Mouse (Mus musculus): ENCODE results near the gene Gdpd1. TPM values are rescaled to one million over a fixed set of nuclear protein-coding genes. Genes with fewer than 3 reads are reported as not detected.

Gdpd1 gene
- polyA plus RNA-seq (2012; rRNA removed): 34.6 and 34.9 TPM in 2 replicates

GRCm38 (mm10) chr11:87073866-87074440, at the start of gene Gdpd1:
Gene Gdpd1, minus strand, starts transcription at chr11:87074062.
- Histone ChIP-seq H3K27ac (ENCODE audit: insufficient read depth, low read length) (peak within 1 kb of the TSS; percentile 69), H3K4me1 (ENCODE audit: control insufficient read depth, insufficient read depth, low read length) (peaks cover 2% of the 10 kb centered on the region), H3K4me3 (ENCODE audit: insufficient read depth, low read length) (peak within 1 kb of the TSS; percentile 85)
- TF ChIP-seq CTCF (IDR thresholded peaks at IDR 0.05; ENCODE audit: extremely low read depth, insufficient read depth, low read length) (no peak), POLR2A (IDR thresholded peaks at IDR 0.05; ENCODE audit: extremely low read depth, insufficient read depth, low read length) (peak; percentile 89)

DNA sequence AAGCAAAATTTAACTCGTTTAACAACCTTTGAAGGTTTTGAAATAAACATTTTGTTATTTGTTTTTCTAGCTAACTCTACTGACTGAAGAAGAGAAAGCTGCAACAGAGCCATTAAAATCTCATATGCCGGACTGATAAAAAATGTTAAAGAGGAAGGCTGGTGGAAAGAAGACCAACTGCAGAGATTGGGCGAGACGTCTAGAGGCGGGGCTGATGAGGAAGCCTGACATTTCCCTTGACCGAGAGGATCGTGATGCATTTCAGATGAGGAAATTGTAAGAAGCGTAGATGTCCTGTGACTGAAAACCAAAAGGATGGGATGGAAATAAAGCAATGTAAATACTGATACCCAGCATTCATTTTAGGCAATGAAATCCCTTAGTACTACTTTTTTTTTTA, 48.0 kb upstream of the Gdpd1 start:
- TF ChIP-seq POLR2A (IDR thresholded peaks at IDR 0.05; ENCODE audit: extremely low read depth, insufficient read depth, low read length) (no peak), CTCF (IDR thresholded peaks at IDR 0.05; ENCODE audit: extremely low read depth, insufficient read depth, low read length) (no peak)
- no peak overlapping the region for H3K27ac ChIP-seq (ENCODE audit: insufficient read depth, low read length)
- no peak overlapping the region for H3K4me3 ChIP-seq (ENCODE audit: insufficient read depth, low read length)
- no peaks in the 10 kb centered on the region for H3K4me1 ChIP-seq (ENCODE audit: control insufficient read depth, insufficient read depth, low read length)

GRCm38 (mm10) chr11:87110172-87110909, 36.5 kb upstream of the Gdpd1 start:
- Histone ChIP-seq H3K4me1 (ENCODE audit: control insufficient read depth, insufficient read depth, low read length) (no peaks in the 10 kb centered on the region; the same call in 1 of the 2 replicates), H3K4me3 (ENCODE audit: insufficient read depth, low read length) (peak overlapping the region; percentile 48), H3K27ac (ENCODE audit: insufficient read depth, low read length) (no peak overlapping the region)
- TF ChIP-seq CTCF (IDR thresholded peaks at IDR 0.05; ENCODE audit: extremely low read depth, insufficient read depth, low read length): no peak

DNA sequence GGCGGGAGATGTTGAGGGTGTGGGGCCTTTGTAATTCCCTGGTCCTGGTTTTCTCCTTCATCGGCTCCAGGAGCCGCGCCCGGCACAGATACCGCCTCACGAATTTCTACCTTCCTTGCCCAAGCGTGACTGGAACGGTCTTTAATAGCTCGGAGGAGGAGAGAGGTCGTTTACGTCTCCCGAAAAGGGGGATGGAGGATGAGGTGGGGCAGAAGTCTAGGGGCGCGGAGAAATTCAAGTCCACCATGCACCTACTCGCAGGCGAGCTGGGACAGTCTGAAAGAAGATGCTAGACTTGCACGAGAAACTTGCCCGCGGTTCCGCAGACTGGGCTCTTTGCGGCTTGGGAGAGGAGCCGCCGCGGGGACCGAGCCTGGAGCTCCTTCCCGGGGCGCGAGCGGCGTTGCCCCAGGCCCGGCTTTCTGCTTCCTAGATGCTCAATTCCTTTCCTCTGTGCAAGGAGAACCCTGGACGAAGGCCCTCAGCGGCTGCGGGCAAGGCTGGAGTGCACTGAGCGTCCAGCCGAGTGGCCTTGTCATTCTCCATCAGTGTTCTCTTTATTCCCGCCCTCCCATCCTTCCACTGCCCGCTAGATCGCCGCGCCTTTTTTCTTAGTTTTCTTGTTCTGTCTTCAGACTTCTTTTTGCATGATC, 35.8 kb upstream of the Gdpd1 start:
- Histone ChIP-seq H3K4me3 (ENCODE audit: insufficient read depth, low read length) (peak overlapping the region; percentile 48), H3K4me1 (ENCODE audit: control insufficient read depth, insufficient read depth, low read length) (no peaks in the 10 kb centered on the region; the same call in 1 of the 2 replicates), H3K27ac (ENCODE audit: insufficient read depth, low read length) (no peak overlapping the region)
- no peak for TF ChIP-seq POLR2A (IDR thresholded peaks at IDR 0.05; ENCODE audit: extremely low read depth, insufficient read depth, low read length)
- no peak for TF ChIP-seq CTCF (IDR thresholded peaks at IDR 0.05; ENCODE audit: extremely low read depth, insufficient read depth, low read length)

DNA sequence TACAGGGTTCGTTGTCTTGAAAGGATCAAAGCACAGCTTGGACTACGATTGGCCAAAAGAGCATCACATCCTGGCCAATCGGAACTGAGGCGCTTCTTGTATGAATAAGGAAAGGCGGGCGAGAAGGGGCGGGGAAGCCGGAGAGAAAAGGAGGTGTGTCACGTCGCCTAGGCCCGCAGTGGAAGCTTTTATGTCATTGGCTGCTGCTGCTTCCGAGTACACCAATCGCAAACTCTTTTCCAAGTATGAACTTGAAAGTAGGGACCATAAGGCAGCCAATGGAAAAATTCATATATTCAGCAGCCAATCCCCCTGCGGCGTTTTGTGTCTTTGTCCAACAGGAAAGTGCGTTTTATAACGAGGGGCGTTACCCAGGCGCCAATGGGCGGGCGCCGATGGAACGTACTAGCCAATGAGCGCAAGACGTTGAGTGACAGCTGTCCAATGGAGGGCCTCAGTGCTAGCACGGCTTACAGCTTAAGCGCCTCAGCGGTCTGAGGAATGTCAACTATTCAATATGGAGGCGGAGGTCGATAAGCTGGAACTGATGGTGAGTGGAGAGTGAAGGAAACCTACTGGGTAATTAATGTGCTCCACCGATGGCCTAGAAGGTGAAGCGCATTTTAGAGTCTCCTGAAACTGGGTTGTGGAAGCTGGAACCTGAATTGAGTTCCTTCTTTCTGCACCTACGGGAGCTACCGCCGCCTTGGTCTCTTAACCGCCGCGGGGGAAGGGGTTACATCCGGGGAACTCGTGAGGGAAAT, 35.1 kb upstream of the Gdpd1 start, which contains the start of gene Ska2:
TSS of gene Ska2 (plus strand) at position 480 of the 764 bp plus-strand sequence.
- peak; percentile 74; the same call in 1 of the 2 replicates for TF ChIP-seq POLR2A (IDR thresholded peaks at IDR 0.05; ENCODE audit: extremely low read depth, insufficient read depth, low read length)
- TF ChIP-seq CTCF (IDR thresholded peaks at IDR 0.05; ENCODE audit: extremely low read depth, insufficient read depth, low read length): no peak
- Histone ChIP-seq H3K4me3 (ENCODE audit: insufficient read depth, low read length) (peak within 1 kb of the TSS; percentile 48), H3K4me1 (ENCODE audit: control insufficient read depth, insufficient read depth, low read length) (no peaks in the 10 kb centered on the region; the same call in 1 of the 2 replicates), H3K27ac (ENCODE audit: insufficient read depth, low read length) (no peak within 1 kb of the TSS)

DNA sequence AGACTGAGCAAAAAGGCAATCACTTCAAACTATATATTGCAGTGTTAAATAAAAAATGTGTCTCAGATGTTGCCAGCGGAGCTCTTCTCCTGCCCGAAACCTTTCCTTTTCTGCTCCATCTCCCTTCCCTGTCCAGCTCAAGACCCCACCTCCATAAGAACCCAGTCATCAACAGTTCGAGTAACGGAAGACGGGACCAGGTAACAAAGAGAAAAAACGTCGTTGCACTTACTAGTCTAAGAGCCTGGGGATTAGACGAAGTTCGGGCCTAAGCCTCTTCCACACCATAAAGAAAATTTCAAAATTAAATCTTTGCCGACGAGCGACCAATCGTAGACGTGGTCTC, 34.5 kb upstream of the Gdpd1 start, which contains the start of gene Prr11:
TSS of gene Prr11 (minus strand) at position 300 of the 346 bp plus-strand sequence.
- Histone ChIP-seq H3K4me1 (ENCODE audit: control insufficient read depth, insufficient read depth, low read length) (no peaks in the 10 kb centered on the region; the same call in 1 of the 2 replicates), H3K4me3 (ENCODE audit: insufficient read depth, low read length) (peak within 1 kb of the TSS; percentile 48), H3K27ac (ENCODE audit: insufficient read depth, low read length) (no peak within 1 kb of the TSS)
- no peak for TF ChIP-seq CTCF (IDR thresholded peaks at IDR 0.05; ENCODE audit: extremely low read depth, insufficient read depth, low read length)

DNA sequence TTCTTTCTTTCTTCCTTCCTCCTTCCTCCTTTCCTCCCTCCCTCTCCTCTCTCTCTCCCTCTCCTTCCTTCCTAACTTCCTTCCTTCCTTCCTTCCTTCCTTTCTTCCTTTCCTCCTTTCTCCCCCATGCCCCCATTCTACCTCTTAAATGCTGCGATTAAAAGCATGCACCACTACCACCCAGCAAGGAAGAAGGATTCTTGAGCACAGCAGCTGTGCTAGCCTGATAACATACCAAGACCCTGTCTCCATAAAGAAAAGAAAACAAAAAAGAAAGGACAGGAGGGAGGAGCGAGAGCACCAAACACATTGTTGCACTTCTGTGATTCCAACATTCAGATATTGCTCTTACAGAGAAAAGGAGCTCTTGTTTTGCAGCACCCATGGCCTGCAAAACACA, 13.3 kb upstream of the Gdpd1 start:
- peaks cover 10% of the 10 kb centered on the region for H3K4me1 ChIP-seq (ENCODE audit: control insufficient read depth, insufficient read depth, low read length)
- TF ChIP-seq CTCF (IDR thresholded peaks at IDR 0.05; ENCODE audit: extremely low read depth, insufficient read depth, low read length) (no peak), POLR2A (IDR thresholded peaks at IDR 0.05; ENCODE audit: extremely low read depth, insufficient read depth, low read length) (no peak)
- peak overlapping the region; percentile 86; the same call in 1 of the 2 replicates for H3K4me3 ChIP-seq (ENCODE audit: insufficient read depth, low read length)
- no peak overlapping the region for H3K27ac ChIP-seq (ENCODE audit: insufficient read depth, low read length)

GRCm38 (mm10) chr11:87086290-87086984, 12.6 kb upstream of the Gdpd1 start, which contains the start of gene Smg8:
Gene Smg8, minus strand, starts transcription at chr11:87086774.
- no peak within 1 kb of the TSS for H3K27ac ChIP-seq (ENCODE audit: insufficient read depth, low read length)
- H3K4me1 ChIP-seq (ENCODE audit: control insufficient read depth, insufficient read depth, low read length): peaks cover 10% of the 10 kb centered on the region
- H3K4me3 ChIP-seq (ENCODE audit: insufficient read depth, low read length): peak within 1 kb of the TSS; percentile 86
- TF ChIP-seq CTCF (IDR thresholded peaks at IDR 0.05; ENCODE audit: extremely low read depth, insufficient read depth, low read length) (no peak), POLR2A (IDR thresholded peaks at IDR 0.05; ENCODE audit: extremely low read depth, insufficient read depth, low read length) (peak; percentile 76; the same call in 1 of the 2 replicates)

Measured in cortical plate, adult 2 months (tissue).